Mouse (Mus musculus): Measurements from ENCODE around the gene Nr2f1. TPM values are rescaled to one million over a fixed set of nuclear protein-coding genes. Genes with fewer than 3 reads are reported as not detected.

The Nr2f1 gene
- polyA plus RNA-seq, 1 experiment: not detected

GRCm38 (mm10) chr13:78202574-78203347 lies 3.2 kb upstream of the Nr2f1 start:
- no peak for TF ChIP-seq GATA1 (IDR thresholded peaks at IDR 0.05; ENCODE audit: low read length)

- no peak for TF ChIP-seq GATA1 (IDR thresholded peaks at IDR 0.05; ENCODE audit: low read length)
Measured at GRCm38 (mm10) chr13:78201871-78202565, 2.5 kb upstream of the Nr2f1 start.

- TF ChIP-seq GATA1 (IDR thresholded peaks at IDR 0.05; ENCODE audit: low read length): no peak
Measured at GRCm38 (mm10) chr13:78200991-78201870, 1.7 kb upstream of the Nr2f1 start.

GRCm38 (mm10) chr13:78200407-78200806 lies 850 bp upstream of the Nr2f1 start:
- TF ChIP-seq GATA1 (IDR thresholded peaks at IDR 0.05; ENCODE audit: low read length): no peak

- no peak for TF ChIP-seq GATA1 (IDR thresholded peaks at IDR 0.05; ENCODE audit: low read length)
Measured at GRCm38 (mm10) chr13:78198871-78199641, 501 bp downstream of the Nr2f1 start.

- no peak for TF ChIP-seq GATA1 (IDR thresholded peaks at IDR 0.05; ENCODE audit: low read length)
Measured at GRCm38 (mm10) chr13:78198391-78198870, 1.1 kb downstream of the Nr2f1 start.

GRCm38 (mm10) chr13:78197819-78198390 lies 1.7 kb downstream of the Nr2f1 start:
- no peak for TF ChIP-seq GATA1 (IDR thresholded peaks at IDR 0.05; ENCODE audit: low read length)

- TF ChIP-seq GATA1 (IDR thresholded peaks at IDR 0.05; ENCODE audit: low read length): no peak
Measured at GRCm38 (mm10) chr13:78197286-78197818, 2.2 kb downstream of the Nr2f1 start.

- TF ChIP-seq GATA1 (IDR thresholded peaks at IDR 0.05; ENCODE audit: low read length): no peak
Measured at GRCm38 (mm10) chr13:78196236-78196796, 3.2 kb downstream of the Nr2f1 start.

GRCm38 (mm10) chr13:78195601-78196115 lies 3.9 kb downstream of the Nr2f1 start:
- TF ChIP-seq GATA1 (IDR thresholded peaks at IDR 0.05; ENCODE audit: low read length): no peak

- no peak for TF ChIP-seq GATA1 (IDR thresholded peaks at IDR 0.05; ENCODE audit: low read length)
Measured at GRCm38 (mm10) chr13:78194850-78195600, 4.5 kb downstream of the Nr2f1 start.

- TF ChIP-seq GATA1 (IDR thresholded peaks at IDR 0.05; ENCODE audit: low read length): no peak
Measured at GRCm38 (mm10) chr13:78194135-78194849, 5.3 kb downstream of the Nr2f1 start.

Data from G1E-ER4 (cell line).